Comparison of ENCODE assay signal across 26 mouse cellular contexts in the genomic region with DNA sequence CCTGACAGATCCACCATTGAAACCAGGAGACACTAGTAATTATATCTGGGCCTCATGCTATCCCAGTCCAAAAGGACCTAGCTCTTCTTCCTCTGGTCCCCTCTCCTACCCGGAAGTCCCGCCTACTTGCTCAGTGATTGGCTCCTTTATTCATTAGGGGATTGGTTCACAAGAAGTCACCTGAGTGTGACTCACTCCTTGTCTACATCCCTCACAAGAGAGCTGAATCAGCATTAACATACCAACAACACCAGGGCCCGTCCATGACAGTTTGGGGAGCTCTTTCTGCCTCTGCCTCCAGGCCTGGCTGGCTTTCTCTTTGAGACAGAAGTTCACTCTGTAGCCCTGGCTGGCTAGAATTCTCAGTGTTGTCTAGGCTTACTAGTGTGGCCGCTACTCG. TPM values are rescaled to one million over a fixed set of nuclear protein-coding genes. Genes with fewer than 3 reads are reported as not detected.
A peak's percentile ranks its signal among the peaks of the same experiment; 100 is the strongest.
DNase-seq lines count a peak whose midpoint lies in the region; TF ChIP-seq lines count a peak whose summit lies in the region.
"Had no signal": no experiment of that assay in that cellular context is flagged by ENCODE, and none has a peak within 500 bp of the region (broad histone marks: within the 10 kb centered on the region; RNA-seq: fewer than 3 reads in every experiment).

No protein-coding gene starts in this region.

- no peaks in the 10 kb centered on the region for H3K4me1 ChIP-seq in ES-Bruce4 (ENCODE audit: control insufficient read depth, insufficient read depth, low read length)
- H3K4me1 ChIP-seq: forebrain, embryonic 12.5 days; limb, embryonic 10.5 days; midbrain, embryonic 12.5 days; stomach, embryonic 15.5 days had no signal

- H3K9me3 ChIP-seq in ES-Bruce4 (replicated peaks; ENCODE audit: control insufficient read depth, insufficient read depth, low read length, poor library complexity, severe bottlenecking) = no peaks in the 10 kb centered on the region
- H3K9me3 ChIP-seq: embryonic facial prominence, embryonic 13.5 days; forebrain, embryonic 12.5 days; kidney, embryonic 15.5 days; limb, embryonic 10.5 days; liver, embryonic 12.5 days; midbrain, embryonic 12.5 days; stomach, embryonic 15.5 days had no signal

- TF ChIP-seq POLR2A in ES-Bruce4 (IDR thresholded peaks at IDR 0.05; ENCODE audit: insufficient read depth, low read length) (peak; percentile 11), myocyte (IDR thresholded peaks at IDR 0.05; ENCODE audit: insufficient read length, low read depth) (no peak)

- no peak overlapping the region for H3K4me2 ChIP-seq in myocyte (ENCODE audit: low read depth)
- H3K4me2 ChIP-seq: embryonic facial prominence, embryonic 13.5 days; forebrain, embryonic 12.5 days; heart, embryonic 11.5 days; kidney, embryonic 15.5 days; liver, embryonic 12.5 days; midbrain, embryonic 12.5 days; stomach, embryonic 15.5 days had no signal

- DNase-seq in R1 (ENCODE audit: low read depth, low spot score) = peak; percentile 93
- DNase-seq in layer of hippocampus, adult 8-10 months (ENCODE audit: low spot score in 2 of 2) = no peak
- no peak for DNase-seq in B cell, adult 2 months
- DNase-seq in adrenal gland, postnatal 36 days = no peak
- DNase-seq: cerebellum, adult 11-12 months; cerebellum, postnatal 36 days; embryo, embryonic 11 days; gastrocnemius, adult 2 months; kidney, adult 11 months; kidney, postnatal 4 days; lung, adult 2 months; lung, postnatal 14 days; thymus, adult 18-20 months; thymus, postnatal 36 days had no signal

- TF ChIP-seq CTCF in C2C12 (IDR thresholded peaks at IDR 0.05; ENCODE audit: control insufficient read depth, insufficient read depth, insufficient read length) = no peak
- no peak for TF ChIP-seq CTCF in ES-Bruce4 (IDR thresholded peaks at IDR 0.05; ENCODE audit: low read depth, low read length)

- H3K9ac ChIP-seq in ES-Bruce4 (ENCODE audit: low read depth, poor library complexity, severe bottlenecking) = peak overlapping the region; percentile 74
- H3K9ac ChIP-seq: embryonic facial prominence, embryonic 13.5 days; forebrain, embryonic 12.5 days; kidney, embryonic 15.5 days; liver, embryonic 12.5 days; midbrain, embryonic 12.5 days; stomach, embryonic 15.5 days had no signal

- H3K36me3 ChIP-seq in C2C12 (ENCODE audit: control insufficient read depth, insufficient read depth) (peaks cover 91% of the 10 kb centered on the region), ES-Bruce4 (ENCODE audit: control insufficient read depth, insufficient read depth, low read length, poor library complexity, severe bottlenecking) (peaks cover 37% of the 10 kb centered on the region), myocyte (ENCODE audit: control insufficient read depth, insufficient read depth) (peaks cover 37% of the 10 kb centered on the region)

- no peak overlapping the region for H3K4me3 ChIP-seq in C2C12 (ENCODE audit: insufficient read depth, poor library complexity, severe bottlenecking)
- peak overlapping the region; percentile 80; the same call in 1 of the 2 replicates for H3K4me3 ChIP-seq in ES-Bruce4 (ENCODE audit: low read depth, low read length)
- H3K4me3 ChIP-seq in myocyte = no peak overlapping the region
- H3K4me3 ChIP-seq: embryonic facial prominence, embryonic 13.5 days; erythroblast, embryonic 14.5 days; forebrain, embryonic 12.5 days; gastrocnemius, adult 2 months; kidney, embryonic 15.5 days; limb, embryonic 10.5 days; liver, embryonic 12.5 days; midbrain, embryonic 12.5 days; stomach, embryonic 15.5 days had no signal

- H3ac ChIP-seq in C2C12 (ENCODE audit: control insufficient read depth, insufficient read length, low read depth) (no peak overlapping the region), myocyte (ENCODE audit: control insufficient read depth, insufficient read length) (no peak overlapping the region)

- TF ChIP-seq EP300 in ES-Bruce4 (IDR thresholded peaks at IDR 0.05; ENCODE audit: insufficient read depth, low read depth, low read length) = no peak

- H3K27ac ChIP-seq in ES-Bruce4 (ENCODE audit: insufficient read depth, low read length) = peak overlapping the region; percentile 66
- H3K27ac ChIP-seq: embryonic facial prominence, embryonic 13.5 days; forebrain, embryonic 12.5 days; gastrocnemius, adult 2 months; kidney, embryonic 15.5 days; limb, embryonic 10.5 days; liver, embryonic 12.5 days; midbrain, embryonic 12.5 days; stomach, embryonic 15.5 days had no signal

- peaks cover 2% of the 10 kb centered on the region for H3K79me3 ChIP-seq in C2C12 (ENCODE audit: low read depth)

- H3K27me3 ChIP-seq in C2C12 (ENCODE audit: control insufficient read depth, insufficient read depth, insufficient read length) (no peaks in the 10 kb centered on the region), ES-Bruce4 (ENCODE audit: control insufficient read depth, insufficient read depth, low read length, poor library complexity, severe bottlenecking) (no peaks in the 10 kb centered on the region), myocyte (ENCODE audit: control insufficient read depth, insufficient read depth, insufficient read length) (no peaks in the 10 kb centered on the region)
- H3K27me3 ChIP-seq: embryonic facial prominence, embryonic 13.5 days; forebrain, embryonic 12.5 days; kidney, embryonic 15.5 days; liver, embryonic 12.5 days; midbrain, embryonic 12.5 days; stomach, embryonic 15.5 days had no signal

- H3K79me2 ChIP-seq in C2C12 (ENCODE audit: control insufficient read depth, insufficient read depth) (peaks cover 2% of the 10 kb centered on the region), myocyte (ENCODE audit: control insufficient read depth, insufficient read depth) (no peaks in the 10 kb centered on the region)

TF ChIP-seq in C2C12, 6 proteins besides CTCF, POLR2A, EP300 and RAD21:
- peak; percentile 54 for TF ChIP-seq USF1 (IDR thresholded peaks at IDR 0.05; ENCODE audit: low read depth)
- TF ChIP-seq MYOD1 (IDR thresholded peaks at IDR 0.05; ENCODE audit: control insufficient read depth, insufficient read length, low read depth) = no peak

TF ChIP-seq in myocyte, 11 proteins besides CTCF, POLR2A, EP300 and RAD21:
- no peak for TF ChIP-seq MYOG (IDR thresholded peaks at IDR 0.05; ENCODE audit: control insufficient read depth in 1 of 3, insufficient read depth in 1 of 3, insufficient read length in 2 of 3, low read depth in 2 of 3)
- peak; percentile 40 for TF ChIP-seq USF1 (IDR thresholded peaks at IDR 0.05; ENCODE audit: low read depth)

RNA-seq across cellular contexts. Expression of gene Fam160b1, which starts 14.7 kb away (rescaled TPM):
- 7.3 TPM for polyA plus RNA-seq in C2C12 (2012; fragmentation: generic; extraction: Trizol)
- 26.1 and 26.7 TPM in 2 replicates for polyA plus RNA-seq in ES-Bruce4 (2011; ENCODE audit: insufficient read depth, insufficient read length, low read depth, missing spikeins)
- 7.1 TPM for polyA plus RNA-seq in myocyte (2012; fragmentation: generic; extraction: Trizol)
- total RNA-seq in layer of hippocampus, adult 8-10 months (2022) = 10 to 100 TPM; 19.1 to 24.8 (median 21.2) TPM
- total RNA-seq in adrenal gland, postnatal 36 days (2021) = 10 to 100 TPM; 20.8 to 21.0 TPM
